Mouse (Mus musculus) hindbrain, postnatal 0 days (tissue): ENCODE measurements around the gene Eps8. TPM values are rescaled to one million over a fixed set of nuclear protein-coding genes. Genes with fewer than 3 reads are reported as not detected.
A peak's percentile ranks its signal among the peaks of the same experiment; 100 is the strongest.

ENCODE experiments used
- ATAC-seq: fragments of 200-750 bp; cut with Nextera tagmentation; 2 replicates; pipeline ENCODE4 v1.8.0; 2017; ENCODE audit warnings: mild to moderate bottlenecking, moderate TSS enrichment, moderate library complexity
- DNase-seq: peaks from one replicate; pipeline ENCODE4 v3.0.0-alpha.2; 2015; ENCODE audit warnings: low spot score
- H3K27ac ChIP-seq: fragments of 300-500 bp; sonication (generic); 2 replicates; pipeline ENCODE4 v1.5.1; 2014; ENCODE audit warnings: mild to moderate bottlenecking
- H3K27me3 ChIP-seq: fragments of 300-500 bp; sonication (generic); 2 replicates; pipeline ENCODE4 v1.6.1; 2014; ENCODE audit warnings: low read length, mixed read lengths; ENCODE audit not compliant: insufficient read depth
- H3K36me3 ChIP-seq: fragments of 300-500 bp; sonication (generic); 2 replicates; pipeline ENCODE4 v1.6.1; 2014; ENCODE audit warnings: low read length, mixed read lengths; ENCODE audit not compliant: insufficient read depth
- H3K4me1 ChIP-seq: fragments of 300-500 bp; sonication (generic); 2 replicates; pipeline ENCODE4 v1.6.1; 2014; ENCODE audit warnings: antibody characterized with exemption, low read length, mixed read lengths; ENCODE audit not compliant: insufficient read depth
- H3K4me2 ChIP-seq: fragments of 300-500 bp; sonication (generic); 2 replicates; pipeline ENCODE4 v1.6.1; 2014; ENCODE audit warnings: low read depth, mild to moderate bottlenecking, low read length, moderate library complexity, mixed read lengths
- H3K4me3 ChIP-seq: fragments of 300-500 bp; sonication (generic); 2 replicates; pipeline ENCODE4 v1.5.1; 2014; ENCODE audit warnings: low read length
- H3K9ac ChIP-seq: fragments of 300-500 bp; sonication (generic); replicated peaks from 2 replicates; pipeline ENCODE4 v1.6.1; 2014; ENCODE audit warnings: mild to moderate bottlenecking, low read length, moderate library complexity, mixed read lengths
- H3K9me3 ChIP-seq: fragments of 300-500 bp; sonication (generic); 2 replicates; pipeline ENCODE4 v1.6.1; 2016; ENCODE audit warnings: low read length, mixed read lengths
- CTCF ChIP-seq: IDR thresholded peaks from 2 replicates; pipeline ENCODE4 v1.5.1; 2016; ENCODE audit warnings: antibody characterized with exemption, control low read depth, low read depth
- WGBS: fragments of 180-500 bp; shearing (Covaris S2); extraction: QIAGEN DNeasy Blood & Tissue Kit; methylation state at CpG from one replicate; pipeline ENCODE4 v1.1.7; 2014; 5-methylcytosine and 5-hydroxymethylcytosine counted together
- polyA plus RNA-seq: library from polyadenylated mRNA; unstranded; fragments of >200 nt; fragmentation: Nextera tagmentation; extraction: Ambion mirVana; gene quantifications from 2 replicates; pipeline ENCODE4 v1.2.1, GENCODE M21; 2015
- total RNA-seq: library from RNA; depleted of rRNA; stranded (reverse); fragments of >200 nt; gene quantifications from 2 replicates; pipeline ENCODE4 v1.2.3, GENCODE M21; 2014

The Eps8 gene
- total and polyA plus RNA-seq, 2 experiments from 2014 or later, result 31.8 to 40.0 TPM

- Histone ChIP-seq H3K4me1 (peaks cover 6% of the 10 kb centered on the region; the same call in 1 of the 2 replicates), H3K4me3 (no peak overlapping the region), H3K4me2 (no peak overlapping the region), H3K9me3 (no peaks in the 10 kb centered on the region), H3K9ac (no peak overlapping the region), H3K27ac (peak overlapping the region; percentile 20; the same call in 1 of the 2 replicates), H3K36me3 (no peaks in the 10 kb centered on the region), H3K27me3 (no peaks in the 10 kb centered on the region)
- DNase-seq, result no peak
- 32% methylated on average over 12 of the region's 12 CpGs for WGBS
- ATAC-seq, result no peak
- no peak for TF ChIP-seq CTCF
Observed at GRCm38 (mm10) chr6:137560358-137560859, 94.3 kb downstream of the Eps8 start.

GRCm38 (mm10) chr6:137558840-137559239 lies 95.8 kb downstream of the Eps8 start:
- no peaks in the 10 kb centered on the region for H3K9me3 ChIP-seq
- no peak overlapping the region for H3K27ac ChIP-seq
- DNase-seq, result no peak

GRCm38 (mm10) chr6:137557671-137558070 lies 97.0 kb downstream of the Eps8 start:
- Histone ChIP-seq H3K4me2 (no peak overlapping the region), H3K27me3 (no peaks in the 10 kb centered on the region), H3K9me3 (no peaks in the 10 kb centered on the region), H3K9ac (no peak overlapping the region), H3K27ac (no peak overlapping the region), H3K36me3 (no peaks in the 10 kb centered on the region), H3K4me3 (no peak overlapping the region), H3K4me1 (peaks cover 6% of the 10 kb centered on the region; the same call in 1 of the 2 replicates)
- WGBS, result 78% methylated on average over 2 of the region's 2 CpGs
- ATAC-seq (no peak), DNase-seq (no peak)
- no peak for TF ChIP-seq CTCF

More at GRCm38 (mm10) chr6:137558840-137559239, 95.8 kb downstream of the Eps8 start:
- Histone ChIP-seq H3K9ac (no peak overlapping the region), H3K4me2 (no peak overlapping the region), H3K27me3 (no peaks in the 10 kb centered on the region), H3K4me3 (no peak overlapping the region), H3K36me3 (no peaks in the 10 kb centered on the region), H3K4me1 (peaks cover 6% of the 10 kb centered on the region; the same call in 1 of the 2 replicates)
- 83% methylated on average over 13 of the region's 13 CpGs for whole genome bisulfite sequencing
- ATAC-seq, result no peak
- no peak for TF ChIP-seq CTCF

- Histone ChIP-seq H3K4me1 (peaks cover 6% of the 10 kb centered on the region; the same call in 1 of the 2 replicates), H3K9ac (no peak overlapping the region), H3K9me3 (no peaks in the 10 kb centered on the region), H3K4me2 (no peak overlapping the region), H3K36me3 (no peaks in the 10 kb centered on the region), H3K4me3 (no peak overlapping the region), H3K27ac (no peak overlapping the region), H3K27me3 (no peaks in the 10 kb centered on the region)
- ATAC-seq (no peak), DNase-seq (no peak)
- TF ChIP-seq CTCF, result no peak
- WGBS, result 89% methylated on average over 4 of the region's 4 CpGs
Observed at GRCm38 (mm10) chr6:137557159-137557558, 97.5 kb downstream of the Eps8 start.

- TF ChIP-seq CTCF, result no peak
- Histone ChIP-seq H3K27ac (no peak overlapping the region), H3K4me3 (no peak overlapping the region), H3K27me3 (no peaks in the 10 kb centered on the region), H3K4me1 (peaks cover 6% of the 10 kb centered on the region; the same call in 1 of the 2 replicates), H3K9me3 (no peaks in the 10 kb centered on the region), H3K9ac (no peak overlapping the region), H3K36me3 (no peaks in the 10 kb centered on the region), H3K4me2 (no peak overlapping the region)
- DNase-seq (no peak), ATAC-seq (no peak)
- WGBS, result 93% methylated on average over 5 of the region's 5 CpGs
Observed at GRCm38 (mm10) chr6:137556636-137557035, 98.0 kb downstream of the Eps8 start.

- DNase-seq (no peak), ATAC-seq (no peak)
- H3K27ac ChIP-seq, result no peak overlapping the region
- no peak overlapping the region for H3K4me2 ChIP-seq
- no peaks in the 10 kb centered on the region for H3K9me3 ChIP-seq
- no peak for TF ChIP-seq CTCF
- H3K4me1 ChIP-seq, result no peaks in the 10 kb centered on the region
- H3K9ac ChIP-seq, result no peak overlapping the region
- WGBS, result 70% methylated on average over 8 of the region's 8 CpGs
- H3K36me3 ChIP-seq, result no peaks in the 10 kb centered on the region
- no peak overlapping the region for H3K4me3 ChIP-seq
- no peaks in the 10 kb centered on the region for H3K27me3 ChIP-seq
Observed at GRCm38 (mm10) chr6:137550181-137550580, 104.5 kb downstream of the Eps8 start.

- Histone ChIP-seq H3K4me2 (no peak overlapping the region), H3K27ac (no peak overlapping the region), H3K4me1 (no peaks in the 10 kb centered on the region), H3K9me3 (no peaks in the 10 kb centered on the region), H3K36me3 (no peaks in the 10 kb centered on the region), H3K27me3 (no peaks in the 10 kb centered on the region), H3K4me3 (no peak overlapping the region), H3K9ac (no peak overlapping the region)
- ATAC-seq, result no peak
- DNase-seq, result no peak
- TF ChIP-seq CTCF, result no peak
- 86% methylated on average over 5 of the region's 5 CpGs for WGBS
Observed at GRCm38 (mm10) chr6:137548613-137549012, 106.1 kb downstream of the Eps8 start.
